Mouse (Mus musculus): ENCODE measurements around the gene Mlc1. TPM values are rescaled to one million over a fixed set of nuclear protein-coding genes. Genes with fewer than 3 reads are reported as not detected.

The Mlc1 gene
- polyA plus RNA-seq, 1 experiment from 2014 or later, result 33.5 TPM

DNA sequence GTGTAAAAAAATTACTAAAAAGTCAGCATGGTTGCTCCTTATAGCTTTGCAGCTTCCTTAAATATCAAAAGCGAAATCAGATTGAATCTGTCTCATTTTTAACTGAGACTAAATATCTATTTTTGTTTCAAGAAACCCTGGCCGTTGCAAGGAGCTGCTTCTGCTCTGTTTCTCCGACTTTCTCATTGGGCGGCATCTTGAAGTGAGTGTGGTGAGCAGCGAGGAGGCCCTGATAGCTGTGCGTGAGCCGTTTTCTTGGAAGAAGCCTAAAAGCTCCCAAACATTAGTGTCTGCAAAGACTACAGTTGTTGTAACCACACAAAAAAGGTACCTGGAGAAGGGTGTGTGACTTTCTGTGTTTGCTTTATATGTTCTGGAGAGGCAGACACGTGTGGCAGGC is 19.8 kb upstream of the Mlc1 start:
- Histone ChIP-seq H3K9ac (replicated peaks; ENCODE audit: low read depth, low read length) (no peak overlapping the region), H3K27me3 (replicated peaks; ENCODE audit: control insufficient read depth, insufficient read depth, low read length) (no peaks in the 10 kb centered on the region), H3K4me3 (replicated peaks; ENCODE audit: low read length) (no peak overlapping the region), H3K27ac (ENCODE audit: low read length) (no peak overlapping the region), H3K9me3 (ENCODE audit: control insufficient read depth, low read length) (no peaks in the 10 kb centered on the region), H3K4me1 (replicated peaks; ENCODE audit: control insufficient read depth, insufficient read depth, low read length) (no peaks in the 10 kb centered on the region), H3K4me2 (ENCODE audit: low read length) (no peak overlapping the region), H3K36me3 (ENCODE audit: control insufficient read depth, insufficient read depth) (no peaks in the 10 kb centered on the region)
- 78% methylated on average over 8 of the region's 8 CpGs for WGBS
- no peak for ATAC-seq

DNA sequence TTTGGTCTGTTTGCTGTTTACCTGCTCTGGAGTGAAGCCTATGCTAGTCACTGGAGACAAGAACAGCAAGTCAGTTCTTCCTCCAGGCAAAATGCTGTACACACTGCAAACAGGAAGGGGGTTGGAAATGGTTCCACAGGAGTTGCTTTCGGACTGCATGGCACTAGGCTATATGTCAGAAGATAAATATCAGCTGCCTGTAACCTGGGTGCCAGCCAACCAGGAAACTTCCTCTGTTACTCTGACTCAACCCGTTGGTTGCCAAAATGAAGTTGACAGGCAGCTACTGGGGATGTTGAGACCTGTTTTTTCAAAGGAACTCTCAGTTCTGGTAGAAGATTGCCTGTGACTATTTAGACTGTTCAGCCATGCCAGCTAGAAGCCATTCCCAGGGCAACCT is 10.4 kb upstream of the Mlc1 start:
- no peaks in the 10 kb centered on the region for H3K9me3 ChIP-seq (ENCODE audit: control insufficient read depth, low read length)
- no peak overlapping the region for H3K4me3 ChIP-seq (replicated peaks; ENCODE audit: low read length)
- H3K4me2 ChIP-seq (ENCODE audit: low read length), result no peak overlapping the region
- no peaks in the 10 kb centered on the region for H3K4me1 ChIP-seq (replicated peaks; ENCODE audit: control insufficient read depth, insufficient read depth, low read length)
- H3K27me3 ChIP-seq (replicated peaks; ENCODE audit: control insufficient read depth, insufficient read depth, low read length), result no peaks in the 10 kb centered on the region
- H3K27ac ChIP-seq (ENCODE audit: low read length), result no peak overlapping the region
- H3K9ac ChIP-seq (replicated peaks; ENCODE audit: low read depth, low read length), result no peak overlapping the region
- no peak for ATAC-seq
- WGBS, result 71% methylated on average over 2 of the region's 2 CpGs
- no peaks in the 10 kb centered on the region for H3K36me3 ChIP-seq (ENCODE audit: control insufficient read depth, insufficient read depth)

DNA sequence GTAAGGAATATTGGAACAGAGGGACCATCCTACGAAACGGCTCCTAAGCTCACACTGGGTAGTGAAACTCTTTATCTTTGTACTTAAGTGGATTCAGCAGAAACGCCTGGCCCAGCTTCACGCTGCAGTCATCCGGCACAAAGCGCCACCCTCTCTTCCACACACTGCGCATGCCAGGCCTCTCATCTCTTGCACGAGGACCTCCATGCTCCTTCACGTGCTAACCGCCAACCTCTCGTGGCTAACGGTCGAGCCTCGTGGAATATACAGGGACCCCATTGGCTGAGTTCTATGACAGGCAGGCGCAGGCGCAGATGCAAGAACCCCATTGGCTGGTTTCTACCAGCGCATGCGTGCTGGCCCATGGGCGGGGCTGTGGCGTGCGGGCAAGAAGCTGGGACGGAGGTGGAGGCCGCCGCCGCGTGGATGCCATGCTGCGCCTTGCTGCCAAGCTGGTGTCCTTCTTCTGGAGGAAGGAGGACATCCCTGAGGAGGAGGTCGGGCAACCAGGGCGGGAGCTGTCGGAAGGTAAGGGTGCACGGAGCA is 3.8 kb upstream of the Mlc1 start, which contains the start of gene Mov10l1:
Gene Mov10l1, plus strand, starts transcription at position 376 of the 546 bp plus-strand sequence.
- 96% methylated on average over 31 of the region's 31 CpGs for WGBS
- Histone ChIP-seq H3K27me3 (replicated peaks; ENCODE audit: control insufficient read depth, insufficient read depth, low read length) (no peaks in the 10 kb centered on the region), H3K9ac (replicated peaks; ENCODE audit: low read depth, low read length) (no peak within 1 kb of the TSS), H3K4me2 (ENCODE audit: low read length) (no peak within 1 kb of the TSS), H3K4me1 (replicated peaks; ENCODE audit: control insufficient read depth, insufficient read depth, low read length) (peaks cover 10% of the 10 kb centered on the region), H3K9me3 (ENCODE audit: control insufficient read depth, low read length) (no peaks in the 10 kb centered on the region), H3K36me3 (ENCODE audit: control insufficient read depth, insufficient read depth) (no peaks in the 10 kb centered on the region), H3K4me3 (replicated peaks; ENCODE audit: low read length) (no peak within 1 kb of the TSS), H3K27ac (ENCODE audit: low read length) (no peak within 1 kb of the TSS)
- no peak for ATAC-seq

DNA sequence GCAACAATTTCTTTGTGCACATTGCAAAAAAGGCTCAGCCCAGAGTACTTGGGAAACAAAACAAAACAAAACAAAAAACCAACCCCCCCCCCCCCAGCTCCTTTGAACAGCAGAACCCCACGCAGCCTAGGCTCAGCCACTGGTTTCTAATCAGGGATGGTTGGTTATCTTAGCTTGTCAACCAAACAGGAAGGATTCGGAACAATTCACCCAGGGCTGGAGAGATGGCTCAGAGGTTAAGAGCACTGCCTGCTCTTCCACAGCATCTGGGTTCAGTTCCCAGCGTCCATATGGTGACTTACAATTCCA is 285 bp upstream of the Mlc1 start:
- peak; percentile 21; the same call in 1 of the 2 replicates for ATAC-seq
- WGBS, result 8% methylated on average over 3 of the region's 3 CpGs
- no peak overlapping the region for H3K4me2 ChIP-seq (ENCODE audit: low read length)

DNA sequence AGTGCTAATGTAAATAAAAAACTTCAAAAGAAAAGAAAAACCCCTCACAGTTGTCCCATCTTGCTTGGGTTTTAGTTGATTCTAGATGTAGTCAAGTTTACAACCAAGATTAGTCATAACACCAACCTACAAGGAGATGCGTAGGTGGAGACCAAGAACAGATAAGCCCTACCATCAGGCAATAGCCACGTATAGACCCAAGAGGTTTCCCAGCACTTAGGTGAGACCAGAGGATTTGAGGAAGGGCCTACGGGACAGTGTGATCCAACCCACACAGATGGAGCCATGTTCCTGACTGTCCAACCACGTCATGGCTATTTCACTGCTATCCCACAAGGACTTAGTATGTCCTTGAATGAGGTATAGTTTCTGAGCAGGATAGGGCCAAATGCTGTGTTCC is 6.5 kb downstream of the Mlc1 start:
- Histone ChIP-seq H3K9ac (replicated peaks; ENCODE audit: low read depth, low read length) (no peak overlapping the region), H3K27me3 (replicated peaks; ENCODE audit: control insufficient read depth, insufficient read depth, low read length) (no peaks in the 10 kb centered on the region), H3K4me3 (replicated peaks; ENCODE audit: low read length) (no peak overlapping the region), H3K36me3 (ENCODE audit: control insufficient read depth, insufficient read depth) (no peaks in the 10 kb centered on the region), H3K9me3 (ENCODE audit: control insufficient read depth, low read length) (no peaks in the 10 kb centered on the region), H3K4me1 (replicated peaks; ENCODE audit: control insufficient read depth, insufficient read depth, low read length) (no peaks in the 10 kb centered on the region), H3K27ac (ENCODE audit: low read length) (no peak overlapping the region), H3K4me2 (ENCODE audit: low read length) (no peak overlapping the region)
- 90% methylated on average over 4 of the region's 4 CpGs for WGBS
- ATAC-seq, result no peak

More for the DNA sequence above, 285 bp upstream of the Mlc1 start:
- H3K4me3 ChIP-seq (replicated peaks; ENCODE audit: low read length), result no peak overlapping the region
- H3K9ac ChIP-seq (replicated peaks; ENCODE audit: low read depth, low read length), result no peak overlapping the region
- no peaks in the 10 kb centered on the region for H3K36me3 ChIP-seq (ENCODE audit: control insufficient read depth, insufficient read depth)
- peak overlapping the region; percentile 73 for H3K27ac ChIP-seq (ENCODE audit: low read length)
- H3K27me3 ChIP-seq (replicated peaks; ENCODE audit: control insufficient read depth, insufficient read depth, low read length), result no peaks in the 10 kb centered on the region
- H3K9me3 ChIP-seq (ENCODE audit: control insufficient read depth, low read length), result no peaks in the 10 kb centered on the region
- H3K4me1 ChIP-seq (replicated peaks; ENCODE audit: control insufficient read depth, insufficient read depth, low read length), result peaks cover 10% of the 10 kb centered on the region

DNA sequence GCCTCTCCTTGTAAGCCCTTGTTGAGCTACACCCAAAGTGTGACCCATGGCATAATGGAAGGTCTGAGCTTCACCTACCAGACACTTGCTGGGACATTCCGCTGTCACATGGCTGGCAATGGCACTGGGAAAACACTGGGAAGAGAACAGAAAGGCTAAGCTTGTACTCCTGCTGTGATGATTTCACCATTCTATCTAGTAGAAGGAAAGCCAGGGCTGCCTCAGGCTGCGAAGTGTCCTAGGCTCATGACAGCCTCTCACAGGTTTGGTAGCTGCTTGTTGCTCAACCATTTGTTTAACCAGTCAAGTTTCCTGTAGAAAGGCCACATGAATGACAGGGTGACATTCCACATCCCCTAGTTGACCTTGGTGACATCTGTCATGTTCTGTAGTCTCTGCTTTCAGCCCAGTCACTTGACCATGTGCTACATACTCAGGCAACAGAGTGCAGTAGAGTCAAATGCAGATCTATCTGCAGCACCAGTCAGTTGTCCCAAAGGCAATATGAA is 14.7 kb downstream of the Mlc1 start:
- no peaks in the 10 kb centered on the region for H3K9me3 ChIP-seq (ENCODE audit: control insufficient read depth, low read length)
- H3K4me3 ChIP-seq (replicated peaks; ENCODE audit: low read length), result no peak overlapping the region
- H3K4me1 ChIP-seq (replicated peaks; ENCODE audit: control insufficient read depth, insufficient read depth, low read length), result no peaks in the 10 kb centered on the region
- no peaks in the 10 kb centered on the region for H3K27me3 ChIP-seq (replicated peaks; ENCODE audit: control insufficient read depth, insufficient read depth, low read length)
- no peaks in the 10 kb centered on the region for H3K36me3 ChIP-seq (ENCODE audit: control insufficient read depth, insufficient read depth)
- H3K4me2 ChIP-seq (ENCODE audit: low read length), result no peak overlapping the region
- WGBS, result 93% methylated on average over 2 of the region's 2 CpGs
- H3K27ac ChIP-seq (ENCODE audit: low read length), result no peak overlapping the region
- no peak for ATAC-seq
- no peak overlapping the region for H3K9ac ChIP-seq (replicated peaks; ENCODE audit: low read depth, low read length)

DNA sequence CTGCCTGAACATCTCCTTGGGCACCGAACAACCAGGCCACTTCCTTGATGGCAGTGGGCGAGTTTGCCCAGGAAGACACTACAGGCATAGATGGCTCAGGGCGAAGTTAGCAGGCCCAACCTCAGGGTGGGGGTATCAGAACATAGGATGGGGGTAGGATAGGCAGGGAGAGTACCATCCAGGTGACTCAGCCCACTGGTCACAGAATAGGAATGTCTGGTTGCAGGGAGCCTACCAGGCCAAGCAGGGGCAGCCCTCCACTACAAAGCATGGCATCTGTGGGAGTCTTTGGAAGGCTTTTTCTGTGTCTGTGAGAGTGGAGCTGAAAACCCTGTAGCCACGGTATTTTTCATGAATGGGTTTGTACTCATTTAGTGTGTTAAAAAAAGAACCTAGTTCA is 21.3 kb downstream of the Mlc1 start:
- no peak overlapping the region for H3K4me2 ChIP-seq (ENCODE audit: low read length)

DNA sequence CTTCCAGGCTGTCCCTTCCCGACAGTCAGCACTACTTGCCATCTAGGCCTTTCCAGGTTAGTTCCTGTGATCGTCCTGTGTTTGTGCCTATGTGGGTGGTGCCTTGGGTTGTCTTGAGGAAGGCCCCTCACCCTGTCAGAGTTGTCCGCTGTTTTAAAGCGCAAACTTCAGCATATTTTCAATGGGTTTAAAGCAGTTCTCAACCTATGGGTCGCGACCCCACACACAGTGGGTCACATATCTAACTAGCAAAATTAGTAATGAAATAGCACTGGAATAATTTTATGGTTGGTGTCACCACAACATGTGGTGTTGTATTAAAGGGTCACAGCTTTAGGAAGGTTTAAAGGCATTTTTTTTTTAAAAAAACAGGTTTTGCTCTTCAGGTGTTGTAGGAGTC is 23.5 kb downstream of the Mlc1 start:
- Histone ChIP-seq H3K4me2 (ENCODE audit: low read length) (no peak overlapping the region), H3K4me3 (replicated peaks; ENCODE audit: low read length) (no peak overlapping the region), H3K27me3 (replicated peaks; ENCODE audit: control insufficient read depth, insufficient read depth, low read length) (no peaks in the 10 kb centered on the region), H3K36me3 (ENCODE audit: control insufficient read depth, insufficient read depth) (no peaks in the 10 kb centered on the region), H3K9ac (replicated peaks; ENCODE audit: low read depth, low read length) (no peak overlapping the region), H3K4me1 (replicated peaks; ENCODE audit: control insufficient read depth, insufficient read depth, low read length) (peaks cover 8% of the 10 kb centered on the region), H3K27ac (ENCODE audit: low read length) (no peak overlapping the region), H3K9me3 (ENCODE audit: control insufficient read depth, low read length) (no peaks in the 10 kb centered on the region)
- WGBS, result 83% methylated on average over 6 of the region's 6 CpGs
- ATAC-seq, result no peak

More for the DNA sequence above, 21.3 kb downstream of the Mlc1 start:
- H3K4me1 ChIP-seq (replicated peaks; ENCODE audit: control insufficient read depth, insufficient read depth, low read length), result peaks cover 8% of the 10 kb centered on the region
- ATAC-seq, result no peak
- no peaks in the 10 kb centered on the region for H3K9me3 ChIP-seq (ENCODE audit: control insufficient read depth, low read length)
- H3K36me3 ChIP-seq (ENCODE audit: control insufficient read depth, insufficient read depth), result no peaks in the 10 kb centered on the region
- no peak overlapping the region for H3K27ac ChIP-seq (ENCODE audit: low read length)
- H3K4me3 ChIP-seq (replicated peaks; ENCODE audit: low read length), result no peak overlapping the region
- 89% methylated on average over 4 of the region's 4 CpGs for WGBS
- H3K27me3 ChIP-seq (replicated peaks; ENCODE audit: control insufficient read depth, insufficient read depth, low read length), result no peaks in the 10 kb centered on the region
- H3K9ac ChIP-seq (replicated peaks; ENCODE audit: low read depth, low read length), result no peak overlapping the region

DNA sequence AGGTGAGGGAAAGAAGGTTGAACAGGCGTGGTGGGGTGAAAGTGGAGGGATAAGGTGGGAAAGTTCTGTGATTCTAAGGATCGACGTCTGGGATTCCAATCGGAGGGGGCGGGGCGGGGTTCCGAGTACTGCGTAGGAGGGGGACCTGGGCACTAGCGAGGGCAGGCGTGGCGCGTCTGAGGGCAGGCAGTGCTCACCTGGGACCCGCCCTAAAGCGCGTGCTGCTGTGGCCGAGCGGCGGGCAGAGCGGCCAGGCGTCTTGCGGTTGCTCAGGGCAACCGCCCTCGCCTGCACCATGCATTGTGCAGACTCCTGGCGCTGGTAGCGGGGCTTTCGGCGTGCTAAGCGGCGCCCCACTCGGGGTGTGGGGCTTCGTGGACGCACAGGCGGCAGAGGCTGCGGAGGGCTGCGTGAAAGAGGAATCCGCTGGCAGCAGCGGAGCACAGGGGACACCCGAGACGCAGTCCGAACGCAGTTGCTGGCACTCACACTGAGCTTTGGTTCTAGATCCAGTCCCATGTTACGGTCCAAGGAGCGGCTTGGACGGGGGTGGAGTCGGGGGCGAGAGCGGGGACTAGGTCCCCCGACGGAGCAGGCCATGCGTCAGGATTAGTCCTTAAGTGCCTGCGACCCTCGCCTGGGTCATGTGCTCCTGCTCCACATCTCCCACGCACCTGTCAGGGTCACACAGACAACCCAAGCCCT is 24.3 kb downstream of the Mlc1 start, which contains the start of gene Ttll8:
Gene Ttll8, minus strand, starts transcription at position 51 of the 705 bp plus-strand sequence.
- H3K27me3 ChIP-seq (replicated peaks; ENCODE audit: control insufficient read depth, insufficient read depth, low read length), result no peaks in the 10 kb centered on the region
- H3K4me2 ChIP-seq (ENCODE audit: low read length), result peak within 1 kb of the TSS; percentile 94
- H3K9ac ChIP-seq (replicated peaks; ENCODE audit: low read depth, low read length), result peak within 1 kb of the TSS; percentile 66
- H3K9me3 ChIP-seq (ENCODE audit: control insufficient read depth, low read length), result no peaks in the 10 kb centered on the region
- WGBS, result 3% methylated on average over 53 of the region's 53 CpGs
- H3K4me1 ChIP-seq (replicated peaks; ENCODE audit: control insufficient read depth, insufficient read depth, low read length), result peaks cover 8% of the 10 kb centered on the region
- no peak within 1 kb of the TSS for H3K27ac ChIP-seq (ENCODE audit: low read length)
- ATAC-seq, result peak; percentile 88
- H3K4me3 ChIP-seq (replicated peaks; ENCODE audit: low read length), result peak within 1 kb of the TSS; percentile 52
- H3K36me3 ChIP-seq (ENCODE audit: control insufficient read depth, insufficient read depth), result no peaks in the 10 kb centered on the region

Data from forebrain, embryonic 16.5 days (tissue).